Mouse (Mus musculus): ENCODE results near the gene Ttc22. TPM values are rescaled to one million over a fixed set of nuclear protein-coding genes. Genes with fewer than 3 reads are reported as not detected.

Gene Ttc22
- total RNA-seq (2021): under 1 TPM; 0.98 to 1.00 TPM
- long read RNA-seq, experiment 1, partial matches to known transcripts: 0 of 2 reads
- long read RNA-seq, experiment 1, other reads (novel, unspliced or antisense): 2 of 2 reads
- long read RNA-seq, experiment 2, partial matches to known transcripts: 2 of 2 reads
- long read RNA-seq, experiment 2, other reads (novel, unspliced or antisense): 0 of 2 reads

DNA sequence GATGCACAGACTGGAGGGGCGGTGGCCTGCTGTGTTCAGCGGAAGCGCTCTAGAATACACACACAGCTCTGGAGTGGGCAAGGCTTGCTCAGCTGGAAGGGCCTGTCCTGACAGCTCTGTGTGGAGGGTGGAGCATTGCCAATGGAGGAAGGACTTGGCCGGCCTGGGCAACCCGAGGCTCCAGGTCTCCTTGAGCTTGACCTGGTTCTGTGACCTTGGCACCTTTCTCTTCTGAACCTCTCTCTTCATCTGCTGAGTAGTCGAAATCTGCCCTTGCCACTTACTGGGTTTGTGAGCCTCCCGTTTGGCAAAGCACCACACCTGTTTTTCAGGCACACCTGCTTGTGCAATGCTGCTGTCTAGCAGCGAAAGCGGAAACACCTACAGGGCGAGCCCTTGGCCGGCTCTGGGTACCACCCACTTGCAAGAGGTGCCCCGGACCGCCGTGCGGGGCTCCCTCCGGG is at the start of gene Ttc22:
Ttc22 (plus strand) TSS at position 403 of the 464 bp plus-strand sequence.
- no peak for TF ChIP-seq CTCF (IDR thresholded peaks at IDR 0.05)
- H3K4me3 ChIP-seq: no peak within 1 kb of the TSS
- no peak within 1 kb of the TSS for H3K27ac ChIP-seq
- intact Hi-C loops (cut with DNase I): no loop called here
- no peak for DNase-seq (ENCODE audit: extremely low spot score in 1 of 2, low spot score in 2 of 2)

DNA sequence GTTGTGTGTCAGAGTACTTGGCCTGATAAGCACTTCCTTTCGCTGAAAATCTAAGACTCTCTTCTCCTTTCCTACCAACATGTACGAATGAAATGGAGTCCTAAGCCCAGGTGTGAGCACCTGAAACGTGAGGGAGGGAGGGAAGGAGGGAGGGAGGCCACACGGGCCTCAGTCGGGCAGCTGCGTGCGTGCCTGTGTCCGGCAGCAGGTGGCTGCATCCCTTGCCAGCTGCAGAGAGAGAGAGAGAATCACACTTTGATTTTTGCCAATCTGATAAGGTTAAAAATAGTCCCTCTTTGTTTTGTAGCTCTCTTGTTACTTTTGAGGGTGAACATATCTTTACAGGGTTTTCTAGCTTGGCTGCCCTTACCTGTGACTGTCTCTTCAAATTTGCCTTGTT is 47.2 kb upstream of the Ttc22 start:
- intact Hi-C loops (cut with DNase I): no loop called here
- no peak for DNase-seq (ENCODE audit: extremely low spot score in 1 of 2, low spot score in 2 of 2)
- Histone ChIP-seq H3K27ac (no peak overlapping the region), H3K4me3 (no peak overlapping the region)
- no peak for TF ChIP-seq CTCF (IDR thresholded peaks at IDR 0.05)

GRCm38 (mm10) chr4:106577511-106577910 is 44.7 kb upstream of the Ttc22 start:
- Histone ChIP-seq H3K27ac (no peak overlapping the region), H3K4me3 (no peak overlapping the region)
- intact Hi-C loops (cut with DNase I): no loop called here
- TF ChIP-seq CTCF (IDR thresholded peaks at IDR 0.05): no peak
- no peak for DNase-seq (ENCODE audit: extremely low spot score in 1 of 2, low spot score in 2 of 2)

GRCm38 (mm10) chr4:106581176-106581864 is 40.9 kb upstream of the Ttc22 start:
- no peak for DNase-seq (ENCODE audit: extremely low spot score in 1 of 2, low spot score in 2 of 2)
- intact Hi-C loops (cut with DNase I): no loop called here
- Histone ChIP-seq H3K27ac (peak overlapping the region; percentile 69), H3K4me3 (peak overlapping the region; percentile 27)
- no peak for TF ChIP-seq CTCF (IDR thresholded peaks at IDR 0.05)

GRCm38 (mm10) chr4:106581865-106582204 is 40.4 kb upstream of the Ttc22 start:
- intact Hi-C loops (cut with DNase I): no loop called here
- no peak for TF ChIP-seq CTCF (IDR thresholded peaks at IDR 0.05)
- peak overlapping the region; percentile 69 for H3K27ac ChIP-seq
- H3K4me3 ChIP-seq: peak overlapping the region; percentile 27
- DNase-seq (ENCODE audit: extremely low spot score in 1 of 2, low spot score in 2 of 2): peak in 1 of 2 experiments; percentile 43

DNA sequence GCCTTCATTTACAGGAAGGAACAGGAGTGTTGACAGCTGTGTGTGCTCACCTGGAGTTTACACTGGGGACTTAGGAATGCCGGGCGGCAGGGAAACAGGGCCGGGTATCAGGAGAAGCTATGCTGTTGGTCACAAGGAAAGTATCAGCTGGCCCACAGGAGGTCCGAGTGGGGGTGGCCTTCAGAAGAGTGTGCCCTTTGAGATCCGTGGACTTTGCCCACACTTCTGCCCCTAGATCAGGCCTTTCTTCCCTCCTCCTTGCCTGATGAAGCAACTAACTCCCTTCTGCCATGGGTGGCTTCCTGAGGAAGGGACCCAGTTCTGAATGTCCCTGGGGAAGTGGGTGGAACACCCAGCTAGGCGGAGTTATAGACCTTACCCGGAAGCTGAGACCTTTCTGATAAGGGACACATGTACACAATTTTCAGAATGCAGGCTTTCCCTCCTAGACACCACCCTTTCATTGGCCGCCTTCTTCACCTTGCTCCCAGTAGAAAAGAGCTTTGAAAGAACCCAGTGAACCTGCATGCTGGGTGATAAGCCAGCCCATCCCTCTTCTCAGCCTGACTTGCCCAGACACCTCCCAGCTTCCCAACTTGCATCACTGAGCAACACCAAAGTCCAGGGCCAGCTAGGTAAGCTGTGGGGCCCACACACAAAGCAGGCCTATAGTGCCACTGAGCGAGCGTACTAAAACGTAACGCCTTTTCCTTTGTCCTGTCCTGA is 39.6 kb upstream of the Ttc22 start:
- intact Hi-C loops (cut with DNase I): no loop called here
- Histone ChIP-seq H3K27ac (peak overlapping the region; percentile 69; the same call in 1 of the 2 replicates), H3K4me3 (no peak overlapping the region)
- no peak for TF ChIP-seq CTCF (IDR thresholded peaks at IDR 0.05)
- DNase-seq (ENCODE audit: extremely low spot score in 1 of 2, low spot score in 2 of 2): no peak

DNA sequence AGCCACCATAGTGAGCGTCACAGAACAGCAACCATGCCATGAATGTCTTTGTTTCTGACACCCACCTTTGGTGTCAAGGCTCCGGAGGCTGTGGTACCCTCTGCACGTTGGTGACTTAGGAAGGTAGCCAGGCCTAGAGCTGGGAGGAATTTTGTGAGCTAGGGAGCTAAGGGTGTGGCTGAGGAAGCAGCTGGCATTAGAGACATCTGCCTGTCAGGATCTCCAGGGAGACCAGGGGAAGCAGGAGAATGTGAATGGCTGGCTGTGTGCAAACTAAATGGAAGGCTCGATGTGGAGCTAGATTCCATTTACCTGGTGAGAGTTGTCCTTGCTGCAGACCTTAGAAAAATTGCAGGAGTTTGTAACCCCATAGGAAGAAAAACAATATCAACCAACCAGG is 37.6 kb upstream of the Ttc22 start:
- TF ChIP-seq CTCF (IDR thresholded peaks at IDR 0.05): no peak
- H3K27ac ChIP-seq: no peak overlapping the region
- no peak for DNase-seq (ENCODE audit: extremely low spot score in 1 of 2, low spot score in 2 of 2)
- intact Hi-C loops (cut with DNase I): no loop called here
- no peak overlapping the region for H3K4me3 ChIP-seq

DNA sequence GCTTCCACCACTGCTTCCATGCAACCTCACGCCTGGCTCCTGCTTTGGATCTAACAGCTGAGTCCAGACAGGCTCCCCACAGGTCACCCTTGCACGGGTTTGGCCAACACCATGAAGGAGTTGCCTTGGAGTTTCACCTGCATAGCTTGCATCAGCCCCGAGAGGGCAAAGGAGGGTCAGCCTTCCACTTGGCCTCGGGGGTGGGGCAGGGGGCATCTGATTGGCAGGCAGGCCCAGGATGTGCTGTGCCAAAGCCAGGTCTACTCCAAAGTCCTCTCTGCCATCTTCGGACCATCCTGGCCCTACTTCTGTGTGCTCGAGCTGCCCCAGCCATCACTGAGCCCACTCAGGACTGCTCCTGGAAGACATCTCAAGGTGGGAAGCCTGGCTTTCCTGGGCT is 35.2 kb upstream of the Ttc22 start:
- H3K27ac ChIP-seq: no peak overlapping the region
- H3K4me3 ChIP-seq: no peak overlapping the region
- TF ChIP-seq CTCF (IDR thresholded peaks at IDR 0.05): no peak
- no peak for DNase-seq (ENCODE audit: extremely low spot score in 1 of 2, low spot score in 2 of 2)
- intact Hi-C loops (cut with DNase I): no loop called here

- Histone ChIP-seq H3K4me3 (no peak overlapping the region), H3K27ac (no peak overlapping the region)
- no peak for DNase-seq (ENCODE audit: extremely low spot score in 1 of 2, low spot score in 2 of 2)
- intact Hi-C loops (cut with DNase I): no loop called here
- no peak for TF ChIP-seq CTCF (IDR thresholded peaks at IDR 0.05)
Measured at GRCm38 (mm10) chr4:106590142-106590541, 32.1 kb upstream of the Ttc22 start.

- intact Hi-C loops (cut with DNase I): no loop called here
- Histone ChIP-seq H3K27ac (no peak overlapping the region), H3K4me3 (no peak overlapping the region)
- TF ChIP-seq CTCF (IDR thresholded peaks at IDR 0.05): no peak
- no peak for DNase-seq (ENCODE audit: extremely low spot score in 1 of 2, low spot score in 2 of 2)
Measured at GRCm38 (mm10) chr4:106590871-106591270, 31.4 kb upstream of the Ttc22 start.

- Histone ChIP-seq H3K27ac (no peak overlapping the region), H3K4me3 (no peak overlapping the region)
- intact Hi-C loops (cut with DNase I): no loop called here
- no peak for DNase-seq (ENCODE audit: extremely low spot score in 1 of 2, low spot score in 2 of 2)
- TF ChIP-seq CTCF (IDR thresholded peaks at IDR 0.05): peak; percentile 31
Measured at GRCm38 (mm10) chr4:106593636-106594035, 28.6 kb upstream of the Ttc22 start.

DNA sequence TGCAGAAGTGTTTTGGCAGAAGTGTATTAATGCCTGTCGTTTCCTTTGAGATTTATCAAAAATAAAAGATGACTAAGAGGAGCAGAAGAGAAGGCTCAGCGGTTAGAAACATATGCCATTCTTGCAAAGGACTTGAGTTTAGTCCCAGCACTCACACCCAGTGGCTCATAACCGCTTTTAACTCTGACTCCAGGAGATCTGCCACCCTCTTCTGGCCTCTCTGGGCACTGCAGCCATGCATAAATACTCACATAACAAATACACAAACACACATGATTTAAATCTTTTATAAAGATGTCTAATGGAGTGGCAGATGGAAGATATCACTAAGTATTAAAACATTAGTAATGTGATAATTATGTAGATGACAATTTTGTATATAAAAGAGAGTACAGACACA is 26.0 kb upstream of the Ttc22 start:
- no peak overlapping the region for H3K4me3 ChIP-seq
- TF ChIP-seq CTCF (IDR thresholded peaks at IDR 0.05): peak; percentile 34
- DNase-seq (ENCODE audit: extremely low spot score in 1 of 2, low spot score in 2 of 2): no peak
- no peak overlapping the region for H3K27ac ChIP-seq
- intact Hi-C loops (cut with DNase I): no loop called here
